Mouse (Mus musculus): Measurements from ENCODE around the gene Hrasls5.

GRCm38 (mm10) chr19:7633786-7634185 is 21.4 kb downstream of the Hrasls5 start:
- TF ChIP-seq CTCF (IDR thresholded peaks at IDR 0.05; ENCODE audit: borderline replicate concordance, insufficient read depth, low read length) (no peak), POLR2A (IDR thresholded peaks at IDR 0.05; ENCODE audit: low read depth, low read length) (no peak)
